Mouse (Mus musculus) Patski (cell line): ENCODE results near the gene March1. TPM values are rescaled to one million over a fixed set of nuclear protein-coding genes. Genes with fewer than 3 reads are reported as not detected.

Source experiments
- ATAC-seq: fragments of 100-300 bp; one replicate; pipeline ENCODE4 v1.8.0; 2021
- CTCF ChIA-PET: fragments of 350-600 bp; sonication (Branson Sonifier 250); formaldehyde crosslinking; loops from one replicate; lab custom pipeline; 2022; ENCODE audit warnings: inconsistent platforms; lab: Charles Lee
- POLR2A ChIA-PET: fragments of 350-600 bp; sonication (Branson Sonifier 250); formaldehyde crosslinking; loops from one replicate; lab custom pipeline; 2022; ENCODE audit warnings: antibody characterized with exemption, inconsistent platforms; lab: Charles Lee
- DNase-seq: peaks from one replicate; pipeline ENCODE4 v3.0.0-alpha.2; 2011; ENCODE audit warnings: low read depth, low spot score
- H3K27me3 ChIP-seq: fragments of 371-371 bp; one replicate; pipeline ENCODE4 v1.5.1; 2021
- CTCF ChIP-seq: fragments of 100-300 bp; IDR thresholded peaks from one replicate; pipeline ENCODE4 v1.5.1; 2021
- in situ Hi-C: fragments of 300-500 bp; cut with MboI; formaldehyde crosslinking; loops from 3 replicates; pipeline ENCODE4 v1.11.1; 2018; ENCODE audit warnings: low pct_unique_long_range_greater_than_20kb, mixed read lengths
- polyA plus RNA-seq: library from polyadenylated mRNA; unstranded; gene quantifications from one replicate; pipeline ENCODE4 v1.2.3, GENCODE M21; 2021

The March1 gene
- polyA plus RNA-seq, 1 experiment from 2014 or later: 0.04 TPM

DNA sequence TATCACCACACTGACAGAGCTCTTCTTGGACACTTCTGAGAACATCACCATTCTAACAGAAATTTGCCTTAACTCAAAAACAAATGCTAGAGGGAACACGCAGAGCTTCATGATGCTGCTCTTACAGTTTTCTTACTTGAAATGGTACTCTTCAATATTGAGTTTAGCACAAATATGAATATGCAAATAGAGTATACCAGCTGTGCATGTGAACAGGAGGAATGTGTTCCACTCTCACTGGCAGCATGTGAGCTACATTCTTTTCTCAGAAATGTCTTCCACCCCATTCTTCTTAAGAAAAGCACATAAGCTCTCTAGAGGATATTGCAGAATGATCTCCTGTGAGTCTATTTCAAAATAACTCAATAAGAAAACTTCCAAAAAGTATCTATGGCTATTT lies 370.0 kb downstream of the March1 start:
- no peak for TF ChIP-seq CTCF
- no peak for DNase-seq
- no peaks in the 10 kb centered on the region for H3K27me3 ChIP-seq
- CTCF ChIA-PET: no interaction called here
- in situ Hi-C loops: no loop called here
- POLR2A ChIA-PET: no interaction called here
- no peak for ATAC-seq

DNA sequence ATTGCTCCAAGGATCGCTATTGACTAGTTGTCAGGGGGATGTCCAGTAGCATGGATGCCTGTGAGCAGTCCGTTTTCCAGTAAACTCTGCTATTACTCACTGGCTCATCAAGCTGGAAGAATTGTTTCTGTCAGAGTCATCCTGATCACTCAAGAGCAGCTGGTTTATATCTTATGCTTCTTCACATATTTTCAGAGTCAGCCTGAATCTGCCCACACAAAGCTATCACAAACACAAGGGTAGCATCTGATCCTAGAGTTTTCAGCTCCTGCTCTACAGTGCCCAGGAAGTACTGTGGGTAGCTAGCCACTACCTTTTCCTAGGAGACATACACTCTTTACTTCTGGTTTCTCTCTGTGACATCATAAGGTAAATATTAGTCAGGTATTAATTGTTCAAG lies 405.1 kb downstream of the March1 start:
- no peak for TF ChIP-seq CTCF
- POLR2A ChIA-PET: no interaction called here

DNA sequence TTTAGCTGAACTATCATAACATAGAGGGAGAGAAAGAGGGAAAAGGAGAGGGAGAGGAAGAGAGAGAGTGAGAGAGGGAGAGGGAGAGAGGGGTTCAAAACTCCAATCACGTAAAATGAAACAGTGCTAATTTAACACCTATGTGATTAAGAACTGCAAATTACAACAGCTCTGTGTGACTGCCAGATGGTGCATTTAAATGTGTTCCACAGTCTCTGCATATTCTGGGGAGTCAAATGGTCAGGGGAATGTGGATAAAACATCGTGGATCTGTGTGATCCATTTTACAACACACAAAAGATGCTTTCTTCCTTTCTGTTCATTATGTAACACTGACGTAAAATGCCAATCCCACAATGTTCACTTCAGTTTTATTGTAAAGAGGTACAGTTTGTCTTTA lies 416.0 kb downstream of the March1 start:
- ATAC-seq (no peak), DNase-seq (no peak)
- TF ChIP-seq CTCF: no peak
- CTCF ChIA-PET: no interaction called here
- H3K27me3 ChIP-seq: peaks cover 3% of the 10 kb centered on the region
- POLR2A ChIA-PET: no interaction called here
- in situ Hi-C loops: no loop called here

More for the DNA sequence above, 405.1 kb downstream of the March1 start:
- ATAC-seq (no peak), DNase-seq (no peak)
- CTCF ChIA-PET: no interaction called here
- in situ Hi-C loops: no loop called here
- peaks cover 4% of the 10 kb centered on the region for H3K27me3 ChIP-seq

DNA sequence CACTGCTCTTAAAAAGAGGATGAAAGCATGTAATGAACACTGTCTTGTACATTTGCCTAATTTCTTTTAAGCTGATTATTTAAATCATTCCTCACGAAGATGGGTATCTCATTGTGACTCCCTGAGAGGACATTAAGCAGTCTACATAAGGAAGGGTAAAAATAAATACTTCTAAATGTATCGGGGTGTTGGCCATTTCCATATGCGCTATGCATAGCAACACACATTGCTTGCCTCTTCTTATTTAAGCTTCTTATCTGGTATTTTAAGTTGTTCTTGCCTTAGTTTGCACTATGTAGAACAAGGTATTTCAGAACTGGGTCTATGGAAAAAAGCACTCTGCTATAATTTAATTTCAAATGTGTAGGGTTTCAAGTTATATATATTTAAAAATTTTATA lies 416.7 kb downstream of the March1 start:
- DNase-seq (no peak), ATAC-seq (no peak)
- peaks cover 3% of the 10 kb centered on the region for H3K27me3 ChIP-seq
- ChIA-PET POLR2A (no interaction called here), CTCF (interaction anchor here (0.6 kb wide), 1 partner anchor 18 kb away, joined by 3 read pairs; no protein-coding TSS in a partner anchor)
- in situ Hi-C loops: no loop called here
- no peak for TF ChIP-seq CTCF

DNA sequence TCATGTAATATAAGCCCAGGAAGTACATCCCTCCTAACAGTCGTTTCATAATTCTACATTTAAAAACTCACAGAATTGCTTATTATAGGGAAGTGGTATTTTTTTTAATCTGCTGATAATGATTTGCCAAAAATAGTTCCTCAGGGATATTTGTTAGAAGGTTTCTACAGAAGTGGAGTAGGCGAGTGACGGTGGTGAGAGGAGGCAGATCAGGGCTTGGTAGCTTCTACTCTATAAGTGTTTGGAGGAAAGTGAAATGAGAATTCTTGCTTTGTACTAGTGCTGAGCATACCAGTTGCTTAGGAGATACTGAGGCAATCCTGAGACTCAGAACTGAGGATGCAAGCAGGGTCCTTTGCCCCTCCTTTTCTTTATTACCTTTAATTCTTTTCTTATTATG lies 476.5 kb downstream of the March1 start:
- ChIA-PET POLR2A (no interaction called here), CTCF (no interaction called here)
- no peak for ATAC-seq
- in situ Hi-C loops: no loop called here
- peaks cover 3% of the 10 kb centered on the region for H3K27me3 ChIP-seq
- DNase-seq: no peak
- no peak for TF ChIP-seq CTCF

DNA sequence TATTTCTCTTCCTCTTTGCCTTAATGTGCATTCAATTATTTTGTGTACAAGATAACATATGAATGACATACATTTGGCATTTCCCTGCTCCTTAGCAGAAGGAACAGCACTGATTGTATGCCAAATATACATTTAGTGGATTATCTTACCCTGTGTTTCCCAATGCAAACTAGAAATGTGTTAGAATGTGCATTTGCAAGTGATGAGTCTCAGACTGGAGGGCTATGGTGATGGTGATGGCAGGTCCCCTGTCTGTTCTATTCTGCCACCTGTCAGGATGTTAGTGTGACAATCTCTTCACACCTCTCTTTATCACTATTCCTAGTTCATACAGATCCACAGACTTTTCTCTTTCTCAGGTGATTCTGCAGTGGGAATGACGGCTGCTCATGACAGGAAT lies 480.4 kb downstream of the March1 start:
- ChIA-PET POLR2A (no interaction called here), CTCF (no interaction called here)
- in situ Hi-C loops: no loop called here
- ATAC-seq: no peak
- H3K27me3 ChIP-seq: peaks cover 3% of the 10 kb centered on the region
- DNase-seq: no peak
- TF ChIP-seq CTCF: no peak

DNA sequence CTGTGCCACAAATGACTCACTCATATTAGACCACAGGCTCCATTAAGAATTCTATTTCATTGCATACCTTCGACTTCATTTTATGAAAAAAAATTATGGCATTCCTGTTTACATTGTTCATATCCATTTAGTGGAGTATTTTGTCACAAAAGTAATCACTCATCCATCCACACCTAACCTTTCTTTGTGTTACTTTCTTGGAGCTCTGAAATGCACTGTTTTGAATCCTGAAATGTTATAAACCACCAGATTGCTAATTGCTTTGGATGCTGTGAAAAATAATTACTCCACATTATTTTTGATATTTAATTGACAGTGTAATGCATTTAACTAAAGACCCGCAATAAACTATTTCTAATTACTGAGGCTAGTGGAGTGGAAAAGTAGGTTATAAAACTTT lies 501.6 kb downstream of the March1 start:
- H3K27me3 ChIP-seq: no peaks in the 10 kb centered on the region
- DNase-seq: no peak
- TF ChIP-seq CTCF: no peak
- no peak for ATAC-seq
- ChIA-PET POLR2A (no interaction called here), CTCF (no interaction called here)
- in situ Hi-C loops: no loop called here

DNA sequence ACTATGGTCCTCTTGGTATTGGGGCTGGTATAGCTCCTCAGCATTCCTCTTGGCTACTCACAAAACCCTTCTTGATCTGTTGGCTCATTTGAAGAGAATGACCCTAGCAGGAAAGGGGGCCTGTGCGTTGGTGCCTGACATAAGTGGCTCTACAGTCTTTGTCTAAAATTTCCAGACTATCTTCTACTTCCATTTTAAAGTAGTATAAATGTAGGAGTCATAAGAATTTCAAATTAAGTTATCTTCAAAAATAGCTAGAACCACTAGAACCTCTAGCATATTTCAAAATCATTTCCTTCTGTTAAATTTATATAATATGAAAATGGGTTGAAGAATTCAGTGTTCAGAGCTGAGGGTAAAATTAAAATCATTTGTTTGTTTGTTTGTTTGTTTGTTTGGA lies 541.9 kb downstream of the March1 start:
- no peaks in the 10 kb centered on the region for H3K27me3 ChIP-seq
- no peak for TF ChIP-seq CTCF
- CTCF ChIA-PET: interaction anchor here (1.8 kb wide), 1 partner anchor 10 kb away, joined by 5 read pairs; no protein-coding TSS in a partner anchor
- DNase-seq (no peak), ATAC-seq (no peak)
- POLR2A ChIA-PET: no interaction called here
- in situ Hi-C loops: no loop called here

DNA sequence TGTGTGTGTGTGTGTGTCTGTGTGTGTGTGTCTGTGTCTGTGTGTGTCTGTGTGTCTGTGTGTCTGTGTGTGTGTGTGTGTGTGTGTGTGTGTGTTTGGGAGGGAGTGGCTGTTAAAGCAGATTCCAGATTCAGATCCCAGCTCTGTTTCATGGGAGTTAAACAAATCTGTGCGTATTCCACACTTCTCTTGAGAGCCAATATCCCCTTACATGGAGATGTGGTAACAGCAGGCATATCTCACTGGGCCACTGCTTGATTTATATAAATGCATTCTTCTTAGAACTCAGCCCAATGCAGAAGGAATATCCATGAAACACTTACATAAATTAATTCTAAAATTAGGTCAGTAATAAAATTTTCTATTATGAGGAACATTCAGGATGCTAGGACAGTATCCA lies 549.1 kb downstream of the March1 start:
- ATAC-seq (no peak), DNase-seq (no peak)
- CTCF ChIA-PET: no interaction called here
- in situ Hi-C loops: no loop called here
- POLR2A ChIA-PET: no interaction called here
- H3K27me3 ChIP-seq: peaks cover 4% of the 10 kb centered on the region
- no peak for TF ChIP-seq CTCF

DNA sequence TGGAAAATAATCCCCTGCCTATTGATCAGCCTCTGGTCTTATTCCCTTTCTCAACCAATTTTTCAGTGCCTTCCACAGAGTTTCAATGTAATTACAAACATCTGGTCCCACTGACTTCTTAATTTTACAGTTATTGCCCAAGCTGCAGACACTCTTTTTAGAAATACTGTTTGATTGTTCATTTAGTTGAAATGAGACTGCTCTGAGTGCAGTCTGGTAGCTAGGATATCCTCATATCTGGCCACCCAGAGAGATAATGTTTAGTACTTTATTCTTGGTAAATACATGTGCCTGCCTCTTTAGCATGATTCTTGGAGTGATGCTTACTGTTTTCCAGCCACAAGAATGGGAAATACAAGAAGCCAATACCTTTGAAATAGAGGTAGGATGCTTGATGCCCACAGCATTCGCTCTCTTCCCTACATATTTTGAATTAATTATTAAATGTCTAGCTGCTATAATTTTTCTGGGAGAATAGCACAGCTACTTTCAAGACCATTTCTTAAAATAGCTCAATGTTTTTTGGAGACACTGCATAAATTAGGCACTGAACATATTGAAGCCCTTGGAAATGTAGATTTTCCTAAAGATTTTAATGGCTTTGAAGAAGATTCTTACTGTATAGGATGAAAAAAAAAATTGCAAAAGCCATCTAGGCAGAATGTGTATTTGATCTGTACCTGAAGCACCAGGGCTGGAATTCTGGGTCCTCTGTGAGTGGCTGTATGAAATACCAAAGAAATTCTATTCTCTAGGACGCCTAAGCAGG lies 549.9 kb downstream of the March1 start:
- ChIA-PET POLR2A (no interaction called here), CTCF (no interaction called here)
- in situ Hi-C loops: no loop called here
- ATAC-seq (no peak), DNase-seq (no peak)
- peaks cover 4% of the 10 kb centered on the region for H3K27me3 ChIP-seq
- TF ChIP-seq CTCF: no peak

DNA sequence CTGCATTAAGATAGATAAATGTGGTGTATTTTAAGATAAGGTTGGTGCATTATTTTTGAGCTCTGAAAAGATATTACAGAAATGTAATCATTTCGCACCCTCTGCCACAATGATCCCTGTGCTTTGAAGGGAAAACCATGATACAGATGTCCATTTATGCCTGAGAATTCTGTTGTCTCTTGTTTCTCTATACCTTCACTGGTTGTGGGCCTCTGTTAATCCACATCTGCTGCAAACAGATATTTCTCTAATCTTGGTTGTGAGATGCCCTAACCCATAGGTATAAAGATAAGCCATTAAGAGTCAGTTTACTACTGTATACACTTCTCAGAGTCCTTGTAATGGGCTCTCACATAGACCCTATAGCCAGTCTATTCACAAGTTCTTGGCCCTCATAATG lies 561.6 kb downstream of the March1 start:
- H3K27me3 ChIP-seq: no peaks in the 10 kb centered on the region
- ATAC-seq (no peak), DNase-seq (no peak)
- TF ChIP-seq CTCF: no peak
- in situ Hi-C loops: no loop called here
- ChIA-PET POLR2A (no interaction called here), CTCF (no interaction called here)

DNA sequence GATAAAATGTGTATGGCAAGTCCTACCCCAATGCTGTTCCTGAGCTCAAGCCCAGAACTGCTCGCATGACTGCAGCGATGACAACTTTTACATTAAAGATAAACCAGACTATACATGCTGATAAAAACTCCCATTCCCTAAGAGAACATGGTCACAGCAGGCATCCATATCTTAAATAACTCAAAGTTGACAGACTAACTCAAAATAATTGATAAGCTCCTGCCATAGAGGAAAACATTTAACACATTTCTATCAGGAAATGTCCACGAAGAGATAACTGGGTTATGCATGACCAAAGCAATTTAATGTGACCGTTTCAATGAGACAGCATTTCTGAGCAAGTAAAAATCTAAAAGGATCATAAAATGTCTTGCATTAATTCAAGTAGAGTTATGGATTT lies 563.6 kb downstream of the March1 start:
- ChIA-PET POLR2A (no interaction called here), CTCF (no interaction called here)
- ATAC-seq (no peak), DNase-seq (no peak)
- in situ Hi-C loops: no loop called here
- TF ChIP-seq CTCF: no peak
- H3K27me3 ChIP-seq: no peaks in the 10 kb centered on the region
